Mouse (Mus musculus) erythroblast, embryonic 14.5 days (primary cell): ENCODE measurements around the gene Cep128.

Source experiments
- GATA1 ChIP-seq: IDR thresholded peaks from 2 replicates; pipeline ENCODE4 v1.6.1; 2012; ENCODE audit warnings: low read length, inconsistent platforms, mixed read lengths
- TAL1 ChIP-seq: IDR thresholded peaks from 3 replicates; pipeline ENCODE4 v1.6.1; 2012; ENCODE audit warnings: low read length, inconsistent platforms, mixed read lengths

DNA sequence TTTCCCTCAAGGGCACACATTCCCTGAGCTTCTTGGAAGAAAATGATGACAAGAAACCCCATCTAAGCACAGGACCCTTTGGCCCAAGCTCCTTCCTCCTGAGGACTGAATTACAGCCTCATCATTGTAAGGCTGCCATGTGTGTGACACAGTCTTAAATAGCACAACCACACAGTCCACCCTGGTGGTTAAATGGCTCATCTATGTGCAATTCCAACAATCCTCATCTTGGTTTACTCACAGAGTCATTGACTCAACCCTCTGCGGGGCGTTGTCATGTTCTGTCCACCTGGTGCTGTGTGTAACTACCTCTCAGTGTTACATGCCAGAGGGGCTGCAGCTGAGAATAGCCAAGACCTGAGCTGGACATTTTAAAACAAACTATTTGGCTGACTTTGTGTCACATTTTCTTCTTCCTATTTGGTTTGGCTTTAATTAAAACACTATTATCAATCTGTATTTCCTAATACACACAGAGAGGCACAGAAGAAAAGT, 313.6 kb downstream of the Cep128 start:
- TF ChIP-seq GATA1 (no peak), TAL1 (no peak)
